Mouse (Mus musculus) limb, embryonic 12.5 days (tissue): ENCODE data around the gene 1700020D05Rik. TPM values are rescaled to one million over a fixed set of nuclear protein-coding genes. Genes with fewer than 3 reads are reported as not detected.
"Not testable (repeated sequence)": the region's sequence is repeated elsewhere in the genome, so short reads cannot be mapped to it uniquely, and the experiment has no call there.

Experiments
- ATAC-seq: fragments of 200-750 bp; cut with Nextera tagmentation; 2 replicates; pipeline ENCODE4 v1.8.0; 2017; ENCODE audit warnings: low read depth, moderate TSS enrichment; ENCODE audit not compliant: insufficient number of reproducible peaks, insufficient read depth, low FRiP score, low TSS enrichment
- H3K27ac ChIP-seq: fragments of 300-500 bp; sonication (generic); 2 replicates; pipeline ENCODE4 v1.5.1; 2016; ENCODE audit warnings: mild to moderate bottlenecking, moderate library complexity
- H3K27me3 ChIP-seq: fragments of 300-500 bp; sonication (generic); 2 replicates; pipeline ENCODE4 v1.6.1; 2016; ENCODE audit warnings: mild to moderate bottlenecking, moderate library complexity
- H3K36me3 ChIP-seq: fragments of 300-500 bp; sonication (generic); 2 replicates; pipeline ENCODE4 v1.6.1; 2016; ENCODE audit warnings: mild to moderate bottlenecking, moderate library complexity
- H3K4me1 ChIP-seq: fragments of 300-500 bp; sonication (generic); replicated peaks from 2 replicates; pipeline ENCODE4 v1.6.1; 2016
- H3K4me2 ChIP-seq: fragments of 300-500 bp; sonication (generic); 2 replicates; pipeline ENCODE4 v1.6.1; 2016; ENCODE audit warnings: mild to moderate bottlenecking, moderate library complexity
- H3K4me3 ChIP-seq: fragments of 300-500 bp; sonication (generic); replicated peaks from 2 replicates; pipeline ENCODE4 v1.5.1; 2016; ENCODE audit warnings: mild to moderate bottlenecking
- H3K9ac ChIP-seq: fragments of 300-500 bp; sonication (generic); replicated peaks from 2 replicates; pipeline ENCODE4 v1.6.1; 2016; ENCODE audit warnings: mild to moderate bottlenecking, moderate library complexity
- H3K9me3 ChIP-seq: fragments of 300-500 bp; sonication (generic); 2 replicates; pipeline ENCODE4 v1.6.1; 2016; ENCODE audit warnings: mild to moderate bottlenecking, moderate library complexity
- WGBS: fragments of 180-500 bp; shearing (Covaris S2); methylation state at CpG from one replicate; pipeline ENCODE4 v1.1.7; 2016; 5-methylcytosine and 5-hydroxymethylcytosine counted together
- polyA plus RNA-seq: library from polyadenylated mRNA; unstranded; fragments of >200 nt; fragmentation: Nextera tagmentation; extraction: Ambion mirVana; gene quantifications from 2 replicates; pipeline ENCODE4 v1.2.1, GENCODE M21; 2016

Gene 1700020D05Rik
- polyA plus RNA-seq, 1 experiment from 2014 or later: 0.20 TPM

- 88% methylated on average over 4 of the region's 4 CpGs for WGBS
- H3K9ac ChIP-seq: no peak overlapping the region
- no peaks in the 10 kb centered on the region for H3K27me3 ChIP-seq
- H3K4me2 ChIP-seq: no peak overlapping the region
- peaks cover 58% of the 10 kb centered on the region for H3K36me3 ChIP-seq
- peaks cover 21% of the 10 kb centered on the region for H3K4me1 ChIP-seq
- ATAC-seq: no peak
- H3K9me3 ChIP-seq: no peaks in the 10 kb centered on the region
- H3K4me3 ChIP-seq: no peak overlapping the region
- no peak overlapping the region for H3K27ac ChIP-seq
Observed at GRCm38 (mm10) chr19:5492641-5493040, 10.9 kb downstream of the 1700020D05Rik start.

- Histone ChIP-seq H3K4me2 (peak overlapping the region; percentile 82), H3K4me1 (peaks cover 34% of the 10 kb centered on the region), H3K9me3 (no peaks in the 10 kb centered on the region), H3K4me3 (peak overlapping the region; percentile 99), H3K36me3 (peaks cover 49% of the 10 kb centered on the region), H3K9ac (peak overlapping the region; percentile 96), H3K27me3 (no peaks in the 10 kb centered on the region), H3K27ac (peak overlapping the region; percentile 99)
- peak; percentile 3; the same call in 1 of the 2 replicates for ATAC-seq
- under 1% methylated on average over 59 of the region's 59 CpGs for WGBS
Observed at GRCm38 (mm10) chr19:5490898-5491708, 12.5 kb downstream of the 1700020D05Rik start.

GRCm38 (mm10) chr19:5490313-5490897 lies 13.2 kb downstream of the 1700020D05Rik start, which contains the start of gene Cfl1:
Cfl1 (plus strand) TSS chr19:5490455.
- Histone ChIP-seq H3K9ac (peak within 1 kb of the TSS; percentile 96), H3K27me3 (no peaks in the 10 kb centered on the region), H3K4me2 (peak within 1 kb of the TSS; percentile 82), H3K4me3 (peak within 1 kb of the TSS; percentile 99), H3K36me3 (peaks cover 49% of the 10 kb centered on the region), H3K9me3 (no peaks in the 10 kb centered on the region), H3K4me1 (peaks cover 34% of the 10 kb centered on the region), H3K27ac (peak within 1 kb of the TSS; percentile 99)
- ATAC-seq: peak; percentile 20
- WGBS: under 1% methylated on average over 62 of the region's 62 CpGs

GRCm38 (mm10) chr19:5489721-5490120 lies 13.9 kb downstream of the 1700020D05Rik start:
- H3K4me1 ChIP-seq: peaks cover 34% of the 10 kb centered on the region
- not testable (repeated sequence) for H3K27me3 ChIP-seq, ATAC-seq, H3K9me3 ChIP-seq, H3K9ac ChIP-seq
- H3K27ac ChIP-seq: peak overlapping the region; percentile 99
- 48% methylated on average over 10 of the region's 10 CpGs for WGBS
- H3K4me3 ChIP-seq: peak overlapping the region; percentile 99
- peaks cover 50% of the 10 kb centered on the region for H3K36me3 ChIP-seq
- H3K4me2 ChIP-seq: peak overlapping the region; percentile 82

- Histone ChIP-seq H3K27ac (peak overlapping the region; percentile 98), H3K9me3 (no peaks in the 10 kb centered on the region), H3K36me3 (peaks cover 50% of the 10 kb centered on the region), H3K9ac (peak overlapping the region; percentile 61), H3K4me3 (peak overlapping the region; percentile 50), H3K27me3 (no peaks in the 10 kb centered on the region), H3K4me1 (peaks cover 34% of the 10 kb centered on the region), H3K4me2 (peak overlapping the region; percentile 82)
- peak; percentile 84 for ATAC-seq
- under 1% methylated on average over 26 of the region's 26 CpGs for WGBS
Observed at GRCm38 (mm10) chr19:5488878-5489571, 14.6 kb downstream of the 1700020D05Rik start.

GRCm38 (mm10) chr19:5487768-5488550 lies 15.6 kb downstream of the 1700020D05Rik start, which contains the start of gene Mus81:
Mus81 (minus strand) TSS chr19:5488402.
- Histone ChIP-seq H3K27me3 (no peaks in the 10 kb centered on the region), H3K4me2 (peak within 1 kb of the TSS; percentile 82), H3K9ac (peak within 1 kb of the TSS; percentile 61), H3K9me3 (no peaks in the 10 kb centered on the region), H3K4me1 (peaks cover 32% of the 10 kb centered on the region), H3K4me3 (peak within 1 kb of the TSS; percentile 50), H3K27ac (peak within 1 kb of the TSS; percentile 98), H3K36me3 (peaks cover 50% of the 10 kb centered on the region)
- peak; percentile 66 for ATAC-seq
- WGBS: under 1% methylated on average over 39 of the region's 39 CpGs

- peak overlapping the region; percentile 50; the same call in 1 of the 2 replicates for H3K4me3 ChIP-seq
- no peak for ATAC-seq
- no peak overlapping the region for H3K9ac ChIP-seq
- peaks cover 50% of the 10 kb centered on the region for H3K36me3 ChIP-seq
- 91% methylated on average over 4 of the region's 4 CpGs for WGBS
- H3K27ac ChIP-seq: no peak overlapping the region
- no peaks in the 10 kb centered on the region for H3K27me3 ChIP-seq
- H3K4me1 ChIP-seq: peaks cover 21% of the 10 kb centered on the region
- peak overlapping the region; percentile 82; the same call in 1 of the 2 replicates for H3K4me2 ChIP-seq
- no peaks in the 10 kb centered on the region for H3K9me3 ChIP-seq
Observed at GRCm38 (mm10) chr19:5486771-5487170, 16.8 kb downstream of the 1700020D05Rik start.

- Histone ChIP-seq H3K9ac (no peak overlapping the region), H3K4me2 (no peak overlapping the region), H3K4me1 (peaks cover 20% of the 10 kb centered on the region), H3K27me3 (no peaks in the 10 kb centered on the region), H3K27ac (no peak overlapping the region), H3K9me3 (no peaks in the 10 kb centered on the region), H3K36me3 (peaks cover 55% of the 10 kb centered on the region), H3K4me3 (no peak overlapping the region)
- no peak for ATAC-seq
- 89% methylated on average over 8 of the region's 8 CpGs for WGBS
Observed at GRCm38 (mm10) chr19:5486286-5486685, 17.3 kb downstream of the 1700020D05Rik start.

- H3K4me2 ChIP-seq: no peak overlapping the region
- no peak for ATAC-seq
- H3K9me3 ChIP-seq: no peaks in the 10 kb centered on the region
- H3K4me3 ChIP-seq: no peak overlapping the region
- no peak overlapping the region for H3K9ac ChIP-seq
- H3K36me3 ChIP-seq: peaks cover 59% of the 10 kb centered on the region
- peaks cover 20% of the 10 kb centered on the region for H3K4me1 ChIP-seq
- WGBS: 95% methylated on average over 7 of the region's 7 CpGs
- H3K27me3 ChIP-seq: no peaks in the 10 kb centered on the region
- no peak overlapping the region for H3K27ac ChIP-seq
Observed at GRCm38 (mm10) chr19:5485821-5486220, 17.8 kb downstream of the 1700020D05Rik start.

- no peak overlapping the region for H3K9ac ChIP-seq
- 87% methylated on average over 8 of the region's 8 CpGs for WGBS
Observed at GRCm38 (mm10) chr19:5485371-5485770, 18.2 kb downstream of the 1700020D05Rik start.

More at GRCm38 (mm10) chr19:5485371-5485770, 18.2 kb downstream of the 1700020D05Rik start:
- Histone ChIP-seq H3K36me3 (peaks cover 64% of the 10 kb centered on the region), H3K9me3 (no peaks in the 10 kb centered on the region), H3K4me1 (peaks cover 20% of the 10 kb centered on the region), H3K4me2 (no peak overlapping the region), H3K27me3 (no peaks in the 10 kb centered on the region), H3K27ac (no peak overlapping the region), H3K4me3 (no peak overlapping the region)
- no peak for ATAC-seq
